Mouse (Mus musculus) urinary bladder, postnatal 25 days (tissue): ENCODE measurements around the gene Rtel1.

Experiments used
- DNase-seq: peaks from one replicate; pipeline ENCODE4 v3.0.0; 2022; ENCODE audit warnings: low spot score

The Rtel1 gene

DNA sequence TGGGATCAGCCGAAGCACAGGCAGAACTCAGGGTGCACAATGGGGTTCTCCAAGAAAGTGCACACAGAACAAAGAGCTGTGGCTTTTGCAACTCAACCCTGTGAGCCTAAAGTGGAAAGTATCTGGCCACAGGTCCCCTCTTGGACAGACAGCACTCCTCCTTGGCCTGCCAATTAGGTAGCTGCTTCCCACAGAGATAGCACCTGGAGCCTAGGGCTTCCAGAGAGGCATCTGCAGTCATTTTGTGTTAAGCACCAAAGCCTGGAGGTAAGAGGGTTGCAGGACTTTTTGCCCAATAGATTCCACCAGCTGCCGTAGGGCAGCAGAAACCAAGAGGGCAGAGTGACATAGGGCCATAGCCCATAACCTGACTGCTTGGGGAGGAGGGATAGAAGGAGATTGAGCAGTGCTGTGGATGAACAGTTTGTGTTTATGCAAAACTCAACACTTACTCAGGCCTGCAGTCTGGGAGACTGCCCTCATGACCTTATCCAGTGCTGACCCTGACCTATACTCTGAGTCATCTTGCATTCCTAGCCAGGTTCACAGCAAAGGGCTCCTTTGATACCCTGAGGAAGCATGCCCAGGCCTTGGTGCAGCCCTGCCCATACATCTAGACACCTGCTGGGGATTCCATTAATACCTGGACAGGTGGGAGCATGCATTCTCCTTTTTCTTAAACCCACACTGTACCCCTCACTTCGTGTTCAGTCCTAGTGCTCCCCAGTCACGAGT is 70.8 kb downstream of the Rtel1 start:
- DNase-seq = no peak

DNA sequence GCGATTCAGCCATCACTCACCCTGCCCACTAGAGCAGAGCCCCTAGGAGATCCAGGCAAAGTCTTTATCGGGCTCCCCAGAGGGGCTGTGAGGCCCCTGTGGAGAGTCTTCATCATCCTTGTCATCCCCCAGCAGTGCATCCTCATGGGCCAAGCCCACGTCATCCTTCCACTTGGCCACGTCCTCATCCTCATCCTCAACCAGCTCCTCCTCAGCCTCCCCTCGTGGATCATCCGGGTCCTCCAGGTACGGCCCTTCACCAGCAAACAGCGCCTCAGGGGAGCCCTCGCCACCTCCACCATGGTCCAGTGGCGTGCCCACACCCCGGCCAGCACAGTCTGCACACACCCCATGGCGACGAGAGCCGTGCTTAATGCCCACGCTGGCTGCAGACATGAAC is 71.5 kb downstream of the Rtel1 start:
- no peak for DNase-seq

GRCm38 (mm10) chr2:181391541-181391940 is 72.0 kb downstream of the Rtel1 start:
- DNase-seq = no peak

GRCm38 (mm10) chr2:181392600-181393213 is 73.2 kb downstream of the Rtel1 start:
- peak; percentile 85 for DNase-seq

DNA sequence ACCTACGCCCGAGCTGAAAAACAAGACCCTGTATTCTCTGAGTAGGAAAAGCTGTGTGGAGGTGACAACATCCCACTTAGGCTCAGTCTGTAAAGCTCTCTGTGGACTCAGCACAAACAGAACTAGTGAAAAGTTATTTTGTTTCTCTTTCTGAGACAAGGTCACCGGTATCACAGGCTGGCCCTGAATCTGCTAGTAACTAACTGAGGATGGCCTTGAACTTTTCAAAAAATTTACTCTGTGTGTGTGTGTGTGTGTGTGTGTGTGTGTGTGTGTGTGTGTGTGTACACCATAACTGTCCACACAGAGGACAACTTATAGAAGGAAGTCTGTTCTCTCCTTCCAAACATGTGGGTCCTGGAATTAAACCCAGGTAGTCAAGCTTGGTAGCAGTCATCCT is 74.5 kb downstream of the Rtel1 start:
- DNase-seq = no peak

- no peak for DNase-seq
Observed at GRCm38 (mm10) chr2:181397207-181397761, 77.7 kb downstream of the Rtel1 start.

DNA sequence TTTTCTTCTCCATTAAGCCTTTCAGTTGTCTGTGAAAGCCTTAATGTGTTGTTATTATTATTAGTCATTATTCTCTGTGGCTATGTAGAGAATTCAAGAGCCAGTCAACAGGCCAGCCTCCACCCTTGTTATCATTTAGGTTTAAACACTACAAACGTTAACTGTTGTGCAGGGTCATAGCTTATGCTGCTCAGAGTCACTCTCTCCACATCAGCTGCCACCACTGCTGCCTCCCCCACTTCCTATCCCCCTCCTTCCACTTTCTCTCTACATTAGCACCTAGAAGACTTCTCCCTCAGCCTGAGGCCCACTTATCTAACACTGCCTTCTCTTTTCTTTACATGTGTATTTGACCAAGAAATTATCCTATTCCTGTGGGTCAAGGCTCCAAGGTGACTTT is 82.0 kb downstream of the Rtel1 start:
- no peak for DNase-seq

GRCm38 (mm10) chr2:181403722-181404121 is 84.2 kb downstream of the Rtel1 start:
- no peak for DNase-seq
